Mouse (Mus musculus): ENCODE data around the gene Nrip1. TPM values are rescaled to one million over a fixed set of nuclear protein-coding genes. Genes with fewer than 3 reads are reported as not detected.

Nrip1 gene
- total and polyA plus RNA-seq, 2 experiments from 2014 or later = 26.5 to 30.0 TPM

DNA sequence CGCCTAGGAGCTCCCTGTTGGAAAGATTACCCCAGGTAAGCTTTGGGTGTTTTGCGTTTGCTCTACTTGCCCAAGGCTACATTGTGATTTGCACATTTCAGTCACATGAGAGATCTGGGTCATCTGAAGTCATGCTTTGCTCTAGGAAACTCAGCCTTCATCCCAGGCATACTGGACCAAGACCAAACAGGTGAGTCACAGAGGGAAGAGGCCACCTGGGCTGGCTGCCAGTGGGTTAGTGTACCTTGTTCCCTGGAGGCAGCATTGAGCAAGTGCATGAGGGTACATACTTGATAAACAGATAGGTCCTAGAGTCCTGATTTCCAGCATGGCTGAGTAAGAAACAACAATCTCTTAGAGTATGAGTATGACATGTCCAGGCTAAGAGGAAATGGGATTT, 130.8 kb downstream of the Nrip1 start:
- WGBS = 94% methylated on average over 2 of the region's 2 CpGs
- no peak overlapping the region for H3K4me2 ChIP-seq (ENCODE audit: low read depth, low read length)
- ATAC-seq (no peak), DNase-seq (ENCODE audit: low spot score) (no peak)
- H3K4me3 ChIP-seq (ENCODE audit: low read length) = no peak overlapping the region
- TF ChIP-seq CTCF (IDR thresholded peaks at IDR 0.05; ENCODE audit: low read depth) = no peak
- no peak overlapping the region for H3K9ac ChIP-seq (replicated peaks; ENCODE audit: low read length)
- H3K4me1 ChIP-seq (ENCODE audit: insufficient read depth, low read length) = no peaks in the 10 kb centered on the region
- H3K27ac ChIP-seq = no peak overlapping the region
- no peaks in the 10 kb centered on the region for H3K36me3 ChIP-seq (ENCODE audit: insufficient read depth, low read length)
- no peaks in the 10 kb centered on the region for H3K27me3 ChIP-seq (ENCODE audit: insufficient read depth, low read length)
- no peaks in the 10 kb centered on the region for H3K9me3 ChIP-seq (ENCODE audit: low read length)

DNA sequence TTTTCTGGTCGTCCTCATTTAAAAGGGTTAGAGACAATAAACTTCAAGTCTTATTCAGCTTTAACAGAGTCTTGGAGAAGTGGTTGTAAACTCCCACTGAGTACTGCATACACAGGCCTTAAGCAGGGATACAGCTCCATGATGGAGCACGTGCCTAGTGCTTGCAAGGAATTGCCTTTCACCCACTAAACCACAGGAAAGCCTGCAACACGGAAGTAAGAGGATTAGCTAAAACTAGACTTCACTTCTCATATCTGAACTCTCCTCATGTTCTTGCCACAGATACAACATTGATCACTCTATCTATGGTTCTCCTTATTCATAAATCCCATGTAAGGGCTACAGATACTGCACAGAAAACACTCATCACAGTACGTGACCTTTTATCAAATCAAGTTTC, 132.4 kb downstream of the Nrip1 start:
- Histone ChIP-seq H3K9me3 (ENCODE audit: low read length) (no peaks in the 10 kb centered on the region), H3K4me2 (ENCODE audit: low read depth, low read length) (no peak overlapping the region), H3K36me3 (ENCODE audit: insufficient read depth, low read length) (no peaks in the 10 kb centered on the region), H3K4me3 (ENCODE audit: low read length) (no peak overlapping the region), H3K27ac (no peak overlapping the region), H3K9ac (replicated peaks; ENCODE audit: low read length) (no peak overlapping the region), H3K4me1 (ENCODE audit: insufficient read depth, low read length) (no peaks in the 10 kb centered on the region), H3K27me3 (ENCODE audit: insufficient read depth, low read length) (no peaks in the 10 kb centered on the region)
- WGBS = 77% methylated on average over 4 of the region's 4 CpGs
- no peak for TF ChIP-seq CTCF (IDR thresholded peaks at IDR 0.05; ENCODE audit: low read depth)
- DNase-seq (ENCODE audit: low spot score) (no peak), ATAC-seq (no peak)

DNA sequence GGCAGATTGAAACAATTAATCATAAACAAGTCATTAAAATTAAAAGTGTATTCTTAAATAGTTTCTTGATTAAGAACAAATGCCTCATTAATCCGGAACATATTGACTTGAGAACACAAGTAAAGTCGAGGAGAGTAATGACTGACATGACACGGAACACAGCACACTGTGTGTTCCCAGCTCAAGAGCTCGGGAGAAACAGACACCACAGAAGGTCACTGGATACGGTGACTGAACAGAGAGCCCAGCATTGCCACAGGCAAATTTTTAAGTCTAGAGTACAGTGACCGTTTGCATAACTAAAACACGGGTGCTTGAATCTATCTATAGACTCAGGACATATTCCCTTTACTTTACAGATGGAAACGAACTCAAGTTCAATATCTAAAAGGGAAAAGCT, 134.3 kb downstream of the Nrip1 start:
- no peak for ATAC-seq
- no peak for DNase-seq (ENCODE audit: low spot score)
- TF ChIP-seq CTCF (IDR thresholded peaks at IDR 0.05; ENCODE audit: low read depth) = no peak
- Histone ChIP-seq H3K36me3 (ENCODE audit: insufficient read depth, low read length) (no peaks in the 10 kb centered on the region), H3K9ac (replicated peaks; ENCODE audit: low read length) (no peak overlapping the region), H3K4me3 (ENCODE audit: low read length) (no peak overlapping the region), H3K4me2 (ENCODE audit: low read depth, low read length) (no peak overlapping the region), H3K27me3 (ENCODE audit: insufficient read depth, low read length) (no peaks in the 10 kb centered on the region), H3K4me1 (ENCODE audit: insufficient read depth, low read length) (no peaks in the 10 kb centered on the region), H3K27ac (no peak overlapping the region), H3K9me3 (ENCODE audit: low read length) (no peaks in the 10 kb centered on the region)
- 73% methylated on average over 8 of the region's 8 CpGs for WGBS

DNA sequence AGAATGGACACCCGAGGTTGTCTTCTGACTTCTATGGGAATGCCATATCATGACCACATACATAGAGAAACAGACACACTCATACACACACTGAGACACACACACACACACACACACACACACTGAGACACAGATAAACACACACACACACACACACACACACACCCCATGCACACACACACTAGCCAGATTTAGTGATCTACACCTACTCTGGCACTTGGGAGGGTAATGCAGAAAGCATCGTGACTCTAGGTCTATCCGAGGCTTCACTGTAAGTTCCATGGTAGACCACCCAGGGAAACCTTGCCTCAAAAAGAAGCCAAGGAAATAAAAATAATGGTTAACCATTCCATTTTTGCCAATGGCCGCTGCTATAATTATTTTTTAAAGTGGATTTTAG, 134.8 kb downstream of the Nrip1 start:
- no peak for DNase-seq (ENCODE audit: low spot score)
- Histone ChIP-seq H3K9me3 (ENCODE audit: low read length) (no peaks in the 10 kb centered on the region), H3K27ac (no peak overlapping the region), H3K9ac (replicated peaks; ENCODE audit: low read length) (no peak overlapping the region), H3K36me3 (ENCODE audit: insufficient read depth, low read length) (no peaks in the 10 kb centered on the region), H3K4me1 (ENCODE audit: insufficient read depth, low read length) (no peaks in the 10 kb centered on the region), H3K4me2 (ENCODE audit: low read depth, low read length) (no peak overlapping the region), H3K27me3 (ENCODE audit: insufficient read depth, low read length) (no peaks in the 10 kb centered on the region), H3K4me3 (ENCODE audit: low read length) (no peak overlapping the region)
- 93% methylated on average over 4 of the region's 4 CpGs for WGBS
- no peak for ATAC-seq
- no peak for TF ChIP-seq CTCF (IDR thresholded peaks at IDR 0.05; ENCODE audit: low read depth)
